Mouse (Mus musculus): ENCODE data around the gene Chn1. TPM values are rescaled to one million over a fixed set of nuclear protein-coding genes. Genes with fewer than 3 reads are reported as not detected.

Gene Chn1
- polyA plus RNA-seq, 1 experiment: 35.6 TPM

GRCm38 (mm10) chr2:73590106-73590505 lies 185.0 kb downstream of the Chn1 start:
- DNase-seq: no peak
- Histone ChIP-seq H3K4me3 (replicated peaks; ENCODE audit: extremely low read depth, low read depth, low read length) (no peak overlapping the region), H3K4me1 (ENCODE audit: control insufficient read depth, insufficient read depth, low read length) (peaks cover 8% of the 10 kb centered on the region)
- WGBS: 41% methylated on average over 12 of the region's 12 CpGs
- no peak for TF ChIP-seq CTCF (IDR thresholded peaks at IDR 0.05; ENCODE audit: insufficient read depth, low read length)
- TF ChIP-seq POLR2A (IDR thresholded peaks at IDR 0.05; ENCODE audit: borderline replicate concordance, extremely low read depth, low read depth, low read length): no peak

- H3K4me1 ChIP-seq (ENCODE audit: control insufficient read depth, insufficient read depth, low read length): peaks cover 8% of the 10 kb centered on the region
- H3K4me3 ChIP-seq (replicated peaks; ENCODE audit: extremely low read depth, low read depth, low read length): no peak overlapping the region
- no peak for TF ChIP-seq POLR2A (IDR thresholded peaks at IDR 0.05; ENCODE audit: borderline replicate concordance, extremely low read depth, low read depth, low read length)
- TF ChIP-seq CTCF (IDR thresholded peaks at IDR 0.05; ENCODE audit: insufficient read depth, low read length): no peak
- no peak for DNase-seq
- WGBS: 49% methylated on average over 2 of the region's 2 CpGs
Measured at GRCm38 (mm10) chr2:73588951-73589350, 186.2 kb downstream of the Chn1 start.

- no peak for DNase-seq
- no peak overlapping the region for H3K4me3 ChIP-seq (replicated peaks; ENCODE audit: extremely low read depth, low read depth, low read length)
- 37% methylated on average over 4 of the region's 4 CpGs for WGBS
Measured at GRCm38 (mm10) chr2:73587109-73587506, 188.0 kb downstream of the Chn1 start.

GRCm38 (mm10) chr2:73586392-73587108 lies 188.6 kb downstream of the Chn1 start:
- no peak for TF ChIP-seq CTCF (IDR thresholded peaks at IDR 0.05; ENCODE audit: insufficient read depth, low read length)
- 48% methylated on average over 10 of the region's 10 CpGs for WGBS
- DNase-seq: no peak
- Histone ChIP-seq H3K4me3 (replicated peaks; ENCODE audit: extremely low read depth, low read depth, low read length) (no peak overlapping the region), H3K4me1 (ENCODE audit: control insufficient read depth, insufficient read depth, low read length) (no peaks in the 10 kb centered on the region)

More at GRCm38 (mm10) chr2:73587109-73587506, 188.0 kb downstream of the Chn1 start:
- TF ChIP-seq POLR2A (IDR thresholded peaks at IDR 0.05; ENCODE audit: borderline replicate concordance, extremely low read depth, low read depth, low read length): no peak
- TF ChIP-seq CTCF (IDR thresholded peaks at IDR 0.05; ENCODE audit: insufficient read depth, low read length): no peak
- H3K4me1 ChIP-seq (ENCODE audit: control insufficient read depth, insufficient read depth, low read length): peaks cover 1% of the 10 kb centered on the region; the same call in 1 of the 2 replicates

- H3K4me1 ChIP-seq (ENCODE audit: control insufficient read depth, insufficient read depth, low read length): no peaks in the 10 kb centered on the region
Measured at GRCm38 (mm10) chr2:73585347-73585831, 189.8 kb downstream of the Chn1 start.

GRCm38 (mm10) chr2:73584645-73585346 lies 190.3 kb downstream of the Chn1 start:
- Histone ChIP-seq H3K4me1 (ENCODE audit: control insufficient read depth, insufficient read depth, low read length) (no peaks in the 10 kb centered on the region), H3K4me3 (replicated peaks; ENCODE audit: extremely low read depth, low read depth, low read length) (peak overlapping the region; percentile 97)
- DNase-seq: peak; percentile 68
- TF ChIP-seq CTCF (IDR thresholded peaks at IDR 0.05; ENCODE audit: insufficient read depth, low read length) (peak; percentile 65), POLR2A (IDR thresholded peaks at IDR 0.05; ENCODE audit: borderline replicate concordance, extremely low read depth, low read depth, low read length) (peak; percentile 54; the same call in 1 of the 2 replicates)
- WGBS: 2% methylated on average over 18 of the region's 18 CpGs

More at GRCm38 (mm10) chr2:73585347-73585831, 189.8 kb downstream of the Chn1 start:
- no peak for TF ChIP-seq POLR2A (IDR thresholded peaks at IDR 0.05; ENCODE audit: borderline replicate concordance, extremely low read depth, low read depth, low read length)
- TF ChIP-seq CTCF (IDR thresholded peaks at IDR 0.05; ENCODE audit: insufficient read depth, low read length): no peak
- peak; percentile 31 for DNase-seq
- WGBS: 24% methylated on average over 12 of the region's 12 CpGs
- H3K4me3 ChIP-seq (replicated peaks; ENCODE audit: extremely low read depth, low read depth, low read length): peak overlapping the region; percentile 97

- no peaks in the 10 kb centered on the region for H3K4me1 ChIP-seq (ENCODE audit: control insufficient read depth, insufficient read depth, low read length)
- no peak overlapping the region for H3K4me3 ChIP-seq (replicated peaks; ENCODE audit: extremely low read depth, low read depth, low read length)
- 96% methylated on average over 5 of the region's 5 CpGs for WGBS
- no peak for DNase-seq
- no peak for TF ChIP-seq POLR2A (IDR thresholded peaks at IDR 0.05; ENCODE audit: borderline replicate concordance, extremely low read depth, low read depth, low read length)
- no peak for TF ChIP-seq CTCF (IDR thresholded peaks at IDR 0.05; ENCODE audit: insufficient read depth, low read length)
Measured at GRCm38 (mm10) chr2:73580720-73581119, 194.4 kb downstream of the Chn1 start.

- Histone ChIP-seq H3K4me1 (ENCODE audit: control insufficient read depth, insufficient read depth, low read length) (no peaks in the 10 kb centered on the region), H3K4me3 (replicated peaks; ENCODE audit: extremely low read depth, low read depth, low read length) (no peak within 1 kb of the TSS)
- 87% methylated on average over 9 of the region's 9 CpGs for WGBS
- no peak for DNase-seq
- TF ChIP-seq POLR2A (IDR thresholded peaks at IDR 0.05; ENCODE audit: borderline replicate concordance, extremely low read depth, low read depth, low read length): no peak
- no peak for TF ChIP-seq CTCF (IDR thresholded peaks at IDR 0.05; ENCODE audit: insufficient read depth, low read length)
Measured at GRCm38 (mm10) chr2:73580166-73580565, 195.0 kb downstream of the Chn1 start, which contains the start of gene Chrna1. Chrna1 (minus strand) TSS chr2:73580338.

GRCm38 (mm10) chr2:73579168-73579567 lies 196.0 kb downstream of the Chn1 start:
- 34% methylated on average over 5 of the region's 5 CpGs for WGBS
- no peak for DNase-seq
- Histone ChIP-seq H3K4me1 (ENCODE audit: control insufficient read depth, insufficient read depth, low read length) (no peaks in the 10 kb centered on the region), H3K4me3 (replicated peaks; ENCODE audit: extremely low read depth, low read depth, low read length) (no peak overlapping the region)
- TF ChIP-seq CTCF (IDR thresholded peaks at IDR 0.05; ENCODE audit: insufficient read depth, low read length): no peak
